Mouse (Mus musculus) spleen, adult 2 months (tissue): ENCODE measurements at regions not wholly inside any gene's neighbourhood (a gene's known extent, or its start where the extent isn't known, plus 50 kb on each side); places are given as distances from the start of the nearest gene placed in this dataset.

ENCODE experiments used
- DNase-seq, 2 experiments: peaks; one replicate each; pipeline versions ENCODE4 v3.0.0 to v3.0.0-alpha.2; 2012 to 2021; ENCODE audit warnings: low spot score in 2 of 2, low read depth in 1 of 2
- H3K27ac ChIP-seq: fragments of 200-500 bp; 2 replicates; pipeline ENCODE4 v1.5.1; 2012; ENCODE audit warnings: low read length, inconsistent platforms; ENCODE audit not compliant: insufficient read depth
- H3K27me3 ChIP-seq: fragments of 200-500 bp; 2 replicates; pipeline ENCODE4 v1.6.1; 2012; ENCODE audit warnings: mild to moderate bottlenecking, moderate library complexity, low read length, inconsistent platforms; ENCODE audit not compliant: control insufficient read depth, insufficient read depth
- H3K36me3 ChIP-seq: fragments of 200-500 bp; 2 replicates; pipeline ENCODE4 v1.6.1; 2012; ENCODE audit warnings: mild to moderate bottlenecking, low read length, inconsistent platforms; ENCODE audit not compliant: control insufficient read depth, insufficient read depth
- H3K4me1 ChIP-seq: fragments of 200-500 bp; 2 replicates; pipeline ENCODE4 v1.6.1; 2011; ENCODE audit warnings: inconsistent platforms; ENCODE audit not compliant: control insufficient read depth, insufficient read depth, insufficient read length
- H3K4me3 ChIP-seq: fragments of 200-500 bp; 2 replicates; pipeline ENCODE4 v1.5.1; 2011; ENCODE audit warnings: mild to moderate bottlenecking, inconsistent platforms; ENCODE audit not compliant: insufficient read depth, insufficient read length; ENCODE audit errors: extremely low read depth
- CTCF ChIP-seq: fragments of 200-500 bp; IDR thresholded peaks from 2 replicates; pipeline ENCODE4 v1.5.1; 2011; ENCODE audit warnings: mild to moderate bottlenecking, inconsistent platforms; ENCODE audit not compliant: insufficient read depth, insufficient read length, insufficient replicate concordance; ENCODE audit errors: extremely low read depth
- POLR2A ChIP-seq: fragments of 200-500 bp; IDR thresholded peaks from 2 replicates; pipeline ENCODE4 v1.6.1; 2011; ENCODE audit warnings: low read depth, low read length, inconsistent platforms
- WGBS: fragments of 180-500 bp; shearing (Covaris S2); methylation state at CpG from one replicate; pipeline ENCODE4 v1.1.7; 2018; 5-methylcytosine and 5-hydroxymethylcytosine counted together

GRCm38 (mm10) chr8:34392208-34392980 is 280.9 kb upstream of the Gm10131 start:
- 80% methylated on average over 14 of the region's 14 CpGs for WGBS
- Histone ChIP-seq H3K4me1 (no peaks in the 10 kb centered on the region), H3K36me3 (no peaks in the 10 kb centered on the region), H3K27me3 (no peaks in the 10 kb centered on the region), H3K4me3 (no peak overlapping the region), H3K27ac (no peak overlapping the region)
- TF ChIP-seq CTCF (no peak), POLR2A (no peak)
- no peak for DNase-seq

GRCm38 (mm10) chr8:34385806-34386439 is 274.4 kb upstream of the Gm10131 start:
- TF ChIP-seq CTCF (no peak), POLR2A (no peak)
- Histone ChIP-seq H3K36me3 (no peaks in the 10 kb centered on the region), H3K27me3 (no peaks in the 10 kb centered on the region), H3K27ac (no peak overlapping the region), H3K4me1 (0 out of 2 replicates have a peak, but pooled peaks cover 5% of the 10 kb centered on the region), H3K4me3 (no peak overlapping the region)
- 87% methylated on average over 10 of the region's 10 CpGs for WGBS
- DNase-seq = no peak

GRCm38 (mm10) chr8:34380615-34381014 is 269.1 kb upstream of the Gm10131 start:
- no peaks in the 10 kb centered on the region for H3K27me3 ChIP-seq
- WGBS = 89% methylated on average over 19 of the region's 19 CpGs
- no peaks in the 10 kb centered on the region for H3K36me3 ChIP-seq
- DNase-seq = no peak
- H3K27ac ChIP-seq = no peak overlapping the region
- no peak for TF ChIP-seq CTCF
- no peak for TF ChIP-seq POLR2A
- H3K4me3 ChIP-seq = no peak overlapping the region
- 0 out of 2 replicates have a peak, but pooled peaks cover 5% of the 10 kb centered on the region for H3K4me1 ChIP-seq

- no peaks in the 10 kb centered on the region for H3K36me3 ChIP-seq
- no peak for DNase-seq
- no peaks in the 10 kb centered on the region for H3K4me1 ChIP-seq
- no peak overlapping the region for H3K27ac ChIP-seq
- no peak overlapping the region for H3K4me3 ChIP-seq
- TF ChIP-seq CTCF = no peak
- no peak for TF ChIP-seq POLR2A
- 68% methylated on average over 3 of the region's 3 CpGs for WGBS
- no peaks in the 10 kb centered on the region for H3K27me3 ChIP-seq
These were observed 265.6 kb upstream of the Gm10131 start for GRCm38 (mm10) chr8:34377154-34377553.

- H3K27me3 ChIP-seq = no peaks in the 10 kb centered on the region
- TF ChIP-seq POLR2A = no peak
- TF ChIP-seq CTCF = no peak
- no peaks in the 10 kb centered on the region for H3K36me3 ChIP-seq
- H3K4me1 ChIP-seq = no peaks in the 10 kb centered on the region
- WGBS = 93% methylated on average over 9 of the region's 9 CpGs
- H3K4me3 ChIP-seq = no peak overlapping the region
- no peak for DNase-seq
- H3K27ac ChIP-seq = no peak overlapping the region
These were observed 262.7 kb upstream of the Gm10131 start for GRCm38 (mm10) chr8:34374242-34374641.

- Histone ChIP-seq H3K36me3 (no peaks in the 10 kb centered on the region), H3K27ac (no peak overlapping the region), H3K4me1 (no peaks in the 10 kb centered on the region), H3K27me3 (no peaks in the 10 kb centered on the region), H3K4me3 (no peak overlapping the region)
- TF ChIP-seq POLR2A (no peak), CTCF (no peak)
- 71% methylated on average over 6 of the region's 6 CpGs for WGBS
- DNase-seq = no peak
These were observed 261.1 kb upstream of the Gm10131 start for GRCm38 (mm10) chr8:34372666-34372980.

- 89% methylated on average over 17 of the region's 17 CpGs for WGBS
- TF ChIP-seq POLR2A (no peak), CTCF (no peak)
- Histone ChIP-seq H3K27ac (no peak overlapping the region), H3K36me3 (no peaks in the 10 kb centered on the region), H3K4me1 (no peaks in the 10 kb centered on the region), H3K27me3 (no peaks in the 10 kb centered on the region), H3K4me3 (no peak overlapping the region)
- DNase-seq = no peak
These were observed 260.6 kb upstream of the Gm10131 start for GRCm38 (mm10) chr8:34371973-34372665.
